Mouse (Mus musculus) C2C12 (cell line): ENCODE measurements around the gene Kcnj12. TPM values are rescaled to one million over a fixed set of nuclear protein-coding genes. Genes with fewer than 3 reads are reported as not detected.

Source experiments
- H3K27me3 ChIP-seq: one replicate; pipeline ENCODE4 v1.6.1; 2011; ENCODE audit not compliant: control insufficient read depth, insufficient read depth, insufficient read length
- H3K36me3 ChIP-seq: one replicate; pipeline ENCODE4 v1.6.1; 2011; ENCODE audit not compliant: control insufficient read depth, insufficient read depth
- H3K4me3 ChIP-seq: one replicate; pipeline ENCODE4 v1.5.1; 2011; ENCODE audit warnings: mild to moderate bottlenecking, control low read depth; ENCODE audit not compliant: poor library complexity, insufficient read depth, severe bottlenecking
- H3K79me2 ChIP-seq: one replicate; pipeline ENCODE4 v1.6.1; 2011; ENCODE audit not compliant: control insufficient read depth, insufficient read depth
- H3K79me3 ChIP-seq: one replicate; pipeline ENCODE4 v1.6.1; 2011; ENCODE audit warnings: low read depth, control low read depth
- H3ac ChIP-seq: one replicate; pipeline ENCODE3; 2011; ENCODE audit warnings: low read depth; ENCODE audit not compliant: control insufficient read depth, insufficient read length
- CEBPB ChIP-seq: IDR thresholded peaks from one replicate; pipeline ENCODE4 v1.6.1; 2011; ENCODE audit warnings: low read depth, mild to moderate bottlenecking, control low read depth, moderate library complexity
- CTCF ChIP-seq: IDR thresholded peaks from one replicate; pipeline ENCODE4 v1.5.1; 2011; ENCODE audit not compliant: control insufficient read depth, insufficient read depth, insufficient read length
- FOSL1 ChIP-seq: IDR thresholded peaks from one replicate; pipeline ENCODE4 v1.8.0; 2011; ENCODE audit warnings: mild to moderate bottlenecking, low read length; ENCODE audit not compliant: poor library complexity, insufficient read depth, severe bottlenecking
- MAX ChIP-seq: IDR thresholded peaks from one replicate; pipeline ENCODE4 v1.6.1; 2011; ENCODE audit warnings: mild to moderate bottlenecking, control low read depth
- MYOD1 ChIP-seq: IDR thresholded peaks from one replicate; pipeline ENCODE4 v1.6.1; 2011; ENCODE audit warnings: low read depth; ENCODE audit not compliant: control insufficient read depth, insufficient read length
- MYOG ChIP-seq: IDR thresholded peaks from one replicate; pipeline ENCODE4 v1.6.1; 2011; ENCODE audit not compliant: control insufficient read depth, insufficient read length; ENCODE audit errors: extremely low read depth
- USF1 ChIP-seq: IDR thresholded peaks from one replicate; pipeline ENCODE4 v1.6.1; 2011; ENCODE audit warnings: low read depth, mild to moderate bottlenecking, control low read depth, moderate library complexity
- polyA plus RNA-seq: library from polyadenylated mRNA; unstranded; fragments of >200 nt; fragmentation: generic; extraction: Trizol; gene quantifications from one replicate; pipeline ENCODE4 v1.2.1, GENCODE M21; 2012; ENCODE audit warnings: missing spikeins

The Kcnj12 gene
- polyA plus RNA-seq, 1 experiment, result 0.62 TPM

- peaks cover 22% of the 10 kb centered on the region for H3K27me3 ChIP-seq
- no peaks in the 10 kb centered on the region for H3K79me2 ChIP-seq
- H3K36me3 ChIP-seq, result no peaks in the 10 kb centered on the region
- no peak overlapping the region for H3ac ChIP-seq
- no peaks in the 10 kb centered on the region for H3K79me3 ChIP-seq
- no peak overlapping the region for H3K4me3 ChIP-seq
- TF ChIP-seq CTCF (no peak), MYOD1 (no peak), MAX (no peak), MYOG (no peak), FOSL1 (no peak), USF1 (no peak), CEBPB (no peak)
These were observed 17.6 kb upstream of the Kcnj12 start for GRCm38 (mm10) chr11:61004781-61005180.

- TF ChIP-seq FOSL1 (no peak), CEBPB (no peak), MYOG (no peak), MYOD1 (no peak)
- peaks cover 22% of the 10 kb centered on the region for H3K27me3 ChIP-seq
- H3K79me2 ChIP-seq, result no peaks in the 10 kb centered on the region
- no peaks in the 10 kb centered on the region for H3K36me3 ChIP-seq
- H3K79me3 ChIP-seq, result no peaks in the 10 kb centered on the region
- no peak overlapping the region for H3ac ChIP-seq
- H3K4me3 ChIP-seq, result no peak overlapping the region
These were observed 17.0 kb upstream of the Kcnj12 start for GRCm38 (mm10) chr11:61005345-61005744.

GRCm38 (mm10) chr11:61011736-61012294 lies 10.5 kb upstream of the Kcnj12 start:
- no peaks in the 10 kb centered on the region for H3K79me2 ChIP-seq
- no peak overlapping the region for H3ac ChIP-seq
- no peaks in the 10 kb centered on the region for H3K36me3 ChIP-seq
- peaks cover 12% of the 10 kb centered on the region for H3K27me3 ChIP-seq
- no peak overlapping the region for H3K4me3 ChIP-seq
- H3K79me3 ChIP-seq, result no peaks in the 10 kb centered on the region
- no peak for TF ChIP-seq CEBPB

GRCm38 (mm10) chr11:61016866-61017398 lies 5.4 kb upstream of the Kcnj12 start:
- H3K4me3 ChIP-seq, result no peak overlapping the region
- H3ac ChIP-seq, result no peak overlapping the region
- TF ChIP-seq MYOD1, result no peak
- no peak for TF ChIP-seq CEBPB
- no peak for TF ChIP-seq MYOG
- TF ChIP-seq USF1, result no peak
- no peaks in the 10 kb centered on the region for H3K79me2 ChIP-seq
- no peaks in the 10 kb centered on the region for H3K36me3 ChIP-seq
- peaks cover 28% of the 10 kb centered on the region for H3K27me3 ChIP-seq
- no peaks in the 10 kb centered on the region for H3K79me3 ChIP-seq

GRCm38 (mm10) chr11:61021129-61021528 lies 1.2 kb upstream of the Kcnj12 start:
- H3K79me2 ChIP-seq, result no peaks in the 10 kb centered on the region
- H3K36me3 ChIP-seq, result no peaks in the 10 kb centered on the region
- H3K27me3 ChIP-seq, result peaks cover 50% of the 10 kb centered on the region
- no peak for TF ChIP-seq MYOD1
- TF ChIP-seq MYOG, result no peak
- no peak for TF ChIP-seq MAX
- no peak for TF ChIP-seq CEBPB
- TF ChIP-seq CTCF, result no peak
- no peak for TF ChIP-seq USF1
- no peak for TF ChIP-seq FOSL1
- H3ac ChIP-seq, result no peak overlapping the region
- no peaks in the 10 kb centered on the region for H3K79me3 ChIP-seq
- no peak overlapping the region for H3K4me3 ChIP-seq

GRCm38 (mm10) chr11:61021676-61022549 lies 451 bp upstream of the Kcnj12 start:
- Histone ChIP-seq H3K4me3 (no peak overlapping the region), H3K79me2 (no peaks in the 10 kb centered on the region)

More at GRCm38 (mm10) chr11:61021676-61022549, 451 bp upstream of the Kcnj12 start:
- TF ChIP-seq CTCF, result no peak
- no peak for TF ChIP-seq USF1
- TF ChIP-seq MYOD1, result no peak
- no peak for TF ChIP-seq FOSL1
- TF ChIP-seq MAX, result no peak
- TF ChIP-seq MYOG, result no peak
- TF ChIP-seq CEBPB, result no peak
- H3K36me3 ChIP-seq, result no peaks in the 10 kb centered on the region
- H3ac ChIP-seq, result no peak overlapping the region
- no peaks in the 10 kb centered on the region for H3K79me3 ChIP-seq
- H3K27me3 ChIP-seq, result peaks cover 50% of the 10 kb centered on the region
